Mouse (Mus musculus): ENCODE data around the gene Tcp11l1. TPM values are rescaled to one million over a fixed set of nuclear protein-coding genes. Genes with fewer than 3 reads are reported as not detected.

Gene Tcp11l1
- total and polyA plus RNA-seq, 2 experiments from 2014 or later = 1.9 to 28.7 TPM

- ATAC-seq (ENCODE audit: insufficient read depth, low read depth) (no peak), DNase-seq (ENCODE audit: low spot score) (no peak)
- H3K9me3 ChIP-seq (replicated peaks; ENCODE audit: control insufficient read depth, low read length) = no peaks in the 10 kb centered on the region
- TF ChIP-seq EP300 (IDR thresholded peaks at IDR 0.05; ENCODE audit: low read depth) = no peak
- no peak for TF ChIP-seq CTCF (IDR thresholded peaks at IDR 0.05; ENCODE audit: low read depth)
- H3K36me3 ChIP-seq (replicated peaks; ENCODE audit: control insufficient read depth, insufficient read depth, low read length) = peaks cover 84% of the 10 kb centered on the region
- no peak overlapping the region for H3K4me3 ChIP-seq (ENCODE audit: low read depth, low read length)
- 88% methylated on average over 1 of the region's 1 CpGs for WGBS
- no peak overlapping the region for H3K27ac ChIP-seq (ENCODE audit: low read depth)
- H3K27me3 ChIP-seq (ENCODE audit: control insufficient read depth, insufficient read depth, low read length) = no peaks in the 10 kb centered on the region
- H3K9ac ChIP-seq (replicated peaks; ENCODE audit: low read depth, low read length) = no peak overlapping the region
- no peaks in the 10 kb centered on the region for H3K4me1 ChIP-seq (ENCODE audit: control insufficient read depth, insufficient read depth)
- no peak overlapping the region for H3K4me2 ChIP-seq (ENCODE audit: low read depth, low read length)
Measured at GRCm38 (mm10) chr2:104658659-104659058, 53.3 kb downstream of the Tcp11l1 start.

GRCm38 (mm10) chr2:104615985-104616711 is 95.8 kb downstream of the Tcp11l1 start:
- ATAC-seq (ENCODE audit: insufficient read depth, low read depth) = no peak
- 88% methylated on average over 4 of the region's 4 CpGs for WGBS
- H3K9ac ChIP-seq (replicated peaks; ENCODE audit: low read depth, low read length) = no peak overlapping the region
- no peak for TF ChIP-seq CTCF (IDR thresholded peaks at IDR 0.05; ENCODE audit: low read depth)
- no peak for TF ChIP-seq EP300 (IDR thresholded peaks at IDR 0.05; ENCODE audit: low read depth)
- no peaks in the 10 kb centered on the region for H3K27me3 ChIP-seq (ENCODE audit: control insufficient read depth, insufficient read depth, low read length)
- no peak overlapping the region for H3K4me2 ChIP-seq (ENCODE audit: low read depth, low read length)
- H3K4me3 ChIP-seq (ENCODE audit: low read depth, low read length) = no peak overlapping the region
- H3K27ac ChIP-seq (ENCODE audit: low read depth) = no peak overlapping the region
- no peaks in the 10 kb centered on the region for H3K9me3 ChIP-seq (replicated peaks; ENCODE audit: control insufficient read depth, low read length)
- H3K36me3 ChIP-seq (replicated peaks; ENCODE audit: control insufficient read depth, insufficient read depth, low read length) = no peaks in the 10 kb centered on the region
- no peak for DNase-seq (ENCODE audit: low spot score)
- no peaks in the 10 kb centered on the region for H3K4me1 ChIP-seq (ENCODE audit: control insufficient read depth, insufficient read depth)

DNA sequence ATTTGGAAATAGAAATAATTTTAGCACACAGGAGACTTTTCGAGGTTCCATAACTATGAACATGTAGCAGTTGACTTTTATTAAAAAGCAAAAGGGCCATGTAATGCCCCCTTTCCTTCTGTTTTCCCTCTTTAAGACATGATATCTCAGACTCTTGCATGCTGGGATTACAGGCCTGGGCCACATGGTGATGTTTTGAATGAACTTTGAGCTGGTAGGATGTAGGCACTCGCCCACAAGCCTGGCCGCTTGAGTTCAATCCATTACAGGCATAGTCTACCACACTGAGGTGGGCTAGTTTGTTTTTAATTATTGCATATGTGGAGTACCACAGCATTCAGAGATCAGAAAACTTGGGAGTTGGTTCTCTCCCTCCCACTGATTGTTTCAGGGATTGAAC is 97.2 kb downstream of the Tcp11l1 start:
- no peak for TF ChIP-seq CTCF (IDR thresholded peaks at IDR 0.05; ENCODE audit: low read depth)
- no peak for TF ChIP-seq EP300 (IDR thresholded peaks at IDR 0.05; ENCODE audit: low read depth)
- 92% methylated on average over 3 of the region's 3 CpGs for WGBS

More for the DNA sequence above, 97.2 kb downstream of the Tcp11l1 start:
- Histone ChIP-seq H3K4me2 (ENCODE audit: low read depth, low read length) (no peak overlapping the region), H3K4me1 (ENCODE audit: control insufficient read depth, insufficient read depth) (no peaks in the 10 kb centered on the region), H3K9ac (replicated peaks; ENCODE audit: low read depth, low read length) (no peak overlapping the region), H3K9me3 (replicated peaks; ENCODE audit: control insufficient read depth, low read length) (no peaks in the 10 kb centered on the region), H3K27ac (ENCODE audit: low read depth) (no peak overlapping the region), H3K4me3 (ENCODE audit: low read depth, low read length) (no peak overlapping the region), H3K27me3 (ENCODE audit: control insufficient read depth, insufficient read depth, low read length) (no peaks in the 10 kb centered on the region), H3K36me3 (replicated peaks; ENCODE audit: control insufficient read depth, insufficient read depth, low read length) (peaks cover 6% of the 10 kb centered on the region; the same call in 1 of the 2 replicates)
- DNase-seq (ENCODE audit: low spot score) (no peak), ATAC-seq (ENCODE audit: insufficient read depth, low read depth) (no peak)

Other genes starting within 250 kb of the Tcp11l1 start
- 209 and 213 TPM in 2 replicates for gene Hipk3, start 217.7 kb downstream of the Tcp11l1 start, total RNA-seq (2014; rRNA removed; ENCODE audit: low replicate concordance)
- 26.3 and 29.7 TPM in 2 replicates for gene Hipk3, start 217.7 kb downstream of the Tcp11l1 start, polyA plus RNA-seq (2015; fragmentation: Nextera tagmentation; extraction: Ambion mirVana)
- gene Cstf3, start 121.6 kb downstream of the Tcp11l1 start, total RNA-seq (2014; rRNA removed; ENCODE audit: low replicate concordance) = 6.4 and 12.6 TPM in 2 replicates
- gene Cstf3, start 121.6 kb downstream of the Tcp11l1 start, polyA plus RNA-seq (2015; fragmentation: Nextera tagmentation; extraction: Ambion mirVana) = 29.3 and 37.3 TPM in 2 replicates
- not detected in 2 replicates for gene Pin1rt1, start 4.2 kb upstream of the Tcp11l1 start, total RNA-seq (2014; rRNA removed; ENCODE audit: low replicate concordance)
- gene Pin1rt1, start 4.2 kb upstream of the Tcp11l1 start, polyA plus RNA-seq (2015; fragmentation: Nextera tagmentation; extraction: Ambion mirVana) = not detected in 2 replicates
- gene Depdc7, start 30.7 kb upstream of the Tcp11l1 start, total RNA-seq (2014; rRNA removed; ENCODE audit: low replicate concordance) = 4.1 and 4.3 TPM in 2 replicates
- 4.0 and 4.7 TPM in 2 replicates for gene Depdc7, start 30.7 kb upstream of the Tcp11l1 start, polyA plus RNA-seq (2015; fragmentation: Nextera tagmentation; extraction: Ambion mirVana)
- gene Qser1, start 104.6 kb upstream of the Tcp11l1 start, total RNA-seq (2014; rRNA removed; ENCODE audit: low replicate concordance) = 7.6 and 13.1 TPM in 2 replicates
- 3.3 and 3.4 TPM in 2 replicates for gene Qser1, start 104.6 kb upstream of the Tcp11l1 start, polyA plus RNA-seq (2015; fragmentation: Nextera tagmentation; extraction: Ambion mirVana)
- 0.58 and 5.9 TPM in 2 replicates for gene Prrg4, start 137.7 kb upstream of the Tcp11l1 start, total RNA-seq (2014; rRNA removed; ENCODE audit: low replicate concordance)
- gene Prrg4, start 137.7 kb upstream of the Tcp11l1 start, polyA plus RNA-seq (2015; fragmentation: Nextera tagmentation; extraction: Ambion mirVana) = 1.1 and 1.5 TPM in 2 replicates
- gene Ccdc73, start 155.6 kb upstream of the Tcp11l1 start, total RNA-seq (2014; rRNA removed; ENCODE audit: low replicate concordance) = not detected in 2 replicates
- gene Ccdc73, start 155.6 kb upstream of the Tcp11l1 start, polyA plus RNA-seq (2015; fragmentation: Nextera tagmentation; extraction: Ambion mirVana) = 12.6 and 18.2 TPM in 2 replicates